Mouse (Mus musculus): Measurements from ENCODE around the gene Txndc2.

Txndc2 gene

GRCm38 (mm10) chr17:65612391-65613141 lies 29.4 kb downstream of the Txndc2 start:
- peak; percentile 55 for DNase-seq (ENCODE audit: low read depth)

GRCm38 (mm10) chr17:65611721-65612120 lies 30.2 kb downstream of the Txndc2 start:
- DNase-seq (ENCODE audit: low read depth): peak; percentile 40

- DNase-seq (ENCODE audit: low read depth): no peak
These were observed 33.2 kb downstream of the Txndc2 start for GRCm38 (mm10) chr17:65608743-65609142.

GRCm38 (mm10) chr17:65608312-65608687 lies 33.7 kb downstream of the Txndc2 start:
- DNase-seq (ENCODE audit: low read depth): no peak

GRCm38 (mm10) chr17:65607574-65608311 lies 34.2 kb downstream of the Txndc2 start:
- DNase-seq (ENCODE audit: low read depth): no peak

GRCm38 (mm10) chr17:65606014-65606413 lies 36.0 kb downstream of the Txndc2 start:
- no peak for DNase-seq (ENCODE audit: low read depth)

- no peak for DNase-seq (ENCODE audit: low read depth)
These were observed 37.1 kb downstream of the Txndc2 start for GRCm38 (mm10) chr17:65604892-65605291.

- DNase-seq (ENCODE audit: low read depth): no peak
These were observed 37.7 kb downstream of the Txndc2 start for GRCm38 (mm10) chr17:65604315-65604714.

- DNase-seq (ENCODE audit: low read depth): no peak
These were observed 44.0 kb downstream of the Txndc2 start for GRCm38 (mm10) chr17:65597857-65598486.

- DNase-seq (ENCODE audit: low read depth): no peak
These were observed 47.3 kb downstream of the Txndc2 start for GRCm38 (mm10) chr17:65594687-65595086.

All from NIH3T3 (cell line).